Mouse (Mus musculus) limb, embryonic 13.5 days (tissue): ENCODE data around the gene Fam170b. TPM values are rescaled to one million over a fixed set of nuclear protein-coding genes. Genes with fewer than 3 reads are reported as not detected.

Experiments
- ATAC-seq: fragments of 200-750 bp; cut with Nextera tagmentation; 2 replicates; pipeline ENCODE4 v1.8.0; 2017; ENCODE audit warnings: low read depth, moderate number of reproducible peaks, moderate TSS enrichment; ENCODE audit not compliant: low FRiP score
- H3K27ac ChIP-seq: fragments of 300-500 bp; sonication (generic); 2 replicates; pipeline ENCODE4 v1.5.1; 2015; ENCODE audit warnings: inconsistent platforms, mild to moderate bottlenecking, moderate library complexity
- H3K27me3 ChIP-seq: fragments of 300-500 bp; sonication (generic); 2 replicates; pipeline ENCODE4 v1.6.1; 2015; ENCODE audit warnings: mild to moderate bottlenecking, inconsistent platforms
- H3K36me3 ChIP-seq: fragments of 300-500 bp; sonication (generic); 2 replicates; pipeline ENCODE4 v1.6.1; 2015; ENCODE audit warnings: inconsistent platforms, mild to moderate bottlenecking, moderate library complexity
- H3K4me1 ChIP-seq: fragments of 300-500 bp; sonication (generic); 2 replicates; pipeline ENCODE4 v1.6.1; 2015; ENCODE audit warnings: inconsistent platforms
- H3K4me2 ChIP-seq: fragments of 300-500 bp; sonication (generic); replicated peaks from 2 replicates; pipeline ENCODE4 v1.6.1; 2015; ENCODE audit warnings: inconsistent platforms, mild to moderate bottlenecking, moderate library complexity
- H3K4me3 ChIP-seq: fragments of 300-500 bp; sonication (generic); 2 replicates; pipeline ENCODE4 v1.5.1; 2015; ENCODE audit warnings: moderate library complexity, mild to moderate bottlenecking, inconsistent platforms
- H3K9ac ChIP-seq: fragments of 300-500 bp; sonication (generic); 2 replicates; pipeline ENCODE4 v1.6.1; 2015; ENCODE audit warnings: mild to moderate bottlenecking, inconsistent platforms
- H3K9me3 ChIP-seq: fragments of 300-500 bp; sonication (generic); 2 replicates; pipeline ENCODE4 v1.6.1; 2016; ENCODE audit warnings: inconsistent platforms
- WGBS: fragments of 180-500 bp; shearing (Covaris S2); methylation state at CpG from one replicate; pipeline ENCODE4 v1.1.7; 2015; 5-methylcytosine and 5-hydroxymethylcytosine counted together
- polyA plus RNA-seq: library from polyadenylated mRNA; unstranded; fragments of >200 nt; fragmentation: Nextera tagmentation; extraction: Ambion mirVana; gene quantifications from 2 replicates; pipeline ENCODE4 v1.2.1, GENCODE M21; 2015

The Fam170b gene
- polyA plus RNA-seq, 1 experiment from 2014 or later = not detected

DNA sequence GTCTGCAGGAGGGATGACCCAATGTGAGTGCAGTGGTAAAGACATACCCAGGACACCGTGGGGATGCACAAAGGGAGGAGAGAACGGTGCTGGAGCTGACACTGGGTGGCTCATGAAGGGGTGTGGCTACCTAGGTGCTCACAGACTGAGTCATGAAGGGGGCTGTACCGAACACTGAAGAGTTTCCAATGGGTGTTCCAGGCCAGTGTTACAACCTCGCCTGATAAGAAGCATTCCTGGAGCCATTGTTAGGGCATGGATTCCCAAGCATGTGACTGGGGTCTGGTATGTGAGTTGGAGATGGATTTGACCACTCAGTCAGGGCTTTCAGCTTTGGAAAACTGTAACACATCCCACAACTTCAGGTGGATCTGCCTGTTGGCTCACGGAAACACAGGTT lies 38.2 kb downstream of the Fam170b start:
- Histone ChIP-seq H3K9me3 (no peaks in the 10 kb centered on the region), H3K4me2 (no peak overlapping the region), H3K27me3 (no peaks in the 10 kb centered on the region), H3K4me3 (no peak overlapping the region), H3K27ac (no peak overlapping the region), H3K36me3 (no peaks in the 10 kb centered on the region), H3K4me1 (0 out of 2 replicates have a peak, but pooled peaks cover 3% of the 10 kb centered on the region), H3K9ac (no peak overlapping the region)
- no peak for ATAC-seq
- WGBS = 89% methylated on average over 5 of the region's 5 CpGs

DNA sequence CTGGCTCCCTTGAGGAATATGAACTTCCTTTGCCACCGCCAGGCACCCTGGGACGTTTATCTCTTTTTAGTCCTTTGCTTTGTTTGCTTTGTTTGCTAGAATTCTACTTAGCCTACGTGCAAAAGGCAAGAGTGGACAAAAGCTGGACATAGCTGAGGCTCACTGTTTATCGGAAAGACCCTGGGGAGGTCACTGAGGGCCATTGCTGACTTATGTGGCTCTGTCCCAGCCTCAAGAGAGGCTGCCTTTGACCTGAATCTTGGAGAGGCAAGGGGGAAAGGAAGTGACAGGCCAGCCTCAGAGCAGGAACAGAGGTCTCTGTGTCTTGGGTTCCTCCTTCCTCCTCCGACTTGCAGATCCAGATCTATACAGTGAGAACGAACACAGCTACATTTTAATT lies 43.8 kb downstream of the Fam170b start:
- no peak for ATAC-seq
- peaks cover 6% of the 10 kb centered on the region; the same call in 1 of the 2 replicates for H3K4me1 ChIP-seq
- no peak overlapping the region for H3K4me2 ChIP-seq
- H3K9ac ChIP-seq = no peak overlapping the region
- no peaks in the 10 kb centered on the region for H3K27me3 ChIP-seq
- no peak overlapping the region for H3K4me3 ChIP-seq
- no peak overlapping the region for H3K27ac ChIP-seq
- H3K9me3 ChIP-seq = no peaks in the 10 kb centered on the region
- H3K36me3 ChIP-seq = no peaks in the 10 kb centered on the region
- WGBS = 85% methylated on average over 6 of the region's 6 CpGs

DNA sequence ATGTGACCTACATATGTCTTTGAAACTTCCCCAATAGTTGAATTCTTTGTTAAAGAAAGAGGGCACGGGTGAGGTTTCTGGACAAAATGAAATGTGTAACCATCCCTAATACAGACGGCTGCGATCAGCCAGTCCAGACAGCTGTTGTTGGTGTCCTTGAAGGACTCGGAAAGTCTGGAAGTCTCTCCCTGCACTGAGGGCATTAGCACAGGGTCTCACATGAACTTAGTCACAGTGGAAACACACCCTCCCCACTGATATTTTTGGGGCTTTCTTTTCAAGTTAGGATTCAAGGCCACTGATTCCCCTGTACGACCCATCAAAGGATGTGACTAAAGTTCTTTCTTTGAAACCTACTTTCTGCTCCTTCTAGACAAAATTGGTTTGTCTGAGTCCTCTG lies 46.6 kb downstream of the Fam170b start:
- Histone ChIP-seq H3K4me1 (peaks cover 6% of the 10 kb centered on the region; the same call in 1 of the 2 replicates), H3K27ac (no peak overlapping the region), H3K4me3 (no peak overlapping the region), H3K36me3 (no peaks in the 10 kb centered on the region), H3K9ac (no peak overlapping the region), H3K9me3 (no peaks in the 10 kb centered on the region), H3K4me2 (no peak overlapping the region), H3K27me3 (no peaks in the 10 kb centered on the region)
- no peak for ATAC-seq
- WGBS = 85% methylated on average over 5 of the region's 5 CpGs

DNA sequence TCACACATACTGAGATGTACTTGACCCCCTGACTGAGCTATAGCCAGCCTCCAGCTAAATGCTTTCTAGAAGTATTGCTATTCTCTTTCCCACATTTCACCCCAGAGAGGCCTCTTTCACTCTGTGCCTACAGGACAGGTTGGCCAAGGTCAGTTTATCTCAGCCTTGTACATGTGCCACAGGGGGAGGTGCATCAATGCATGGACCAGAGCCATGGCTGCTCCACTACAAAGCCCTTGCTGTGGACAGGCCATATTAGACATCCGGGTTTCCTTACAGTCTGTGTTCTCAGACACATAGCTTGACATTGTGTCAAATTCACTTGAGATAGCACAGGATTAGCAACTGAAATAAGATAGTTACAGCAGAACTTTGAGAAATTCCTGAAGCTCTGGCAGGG lies 47.9 kb downstream of the Fam170b start:
- 70% methylated on average over 1 of the region's 1 CpGs for WGBS

More for the DNA sequence above, 47.9 kb downstream of the Fam170b start:
- no peak overlapping the region for H3K4me3 ChIP-seq
- H3K4me1 ChIP-seq = peaks cover 3% of the 10 kb centered on the region; the same call in 1 of the 2 replicates
- no peaks in the 10 kb centered on the region for H3K36me3 ChIP-seq
- no peaks in the 10 kb centered on the region for H3K9me3 ChIP-seq
- no peaks in the 10 kb centered on the region for H3K27me3 ChIP-seq
- H3K9ac ChIP-seq = no peak overlapping the region
- H3K27ac ChIP-seq = no peak overlapping the region
- no peak overlapping the region for H3K4me2 ChIP-seq
- no peak for ATAC-seq

Other genes with a start within 250 kb of the Fam170b start
- gene Prrxl1, start 234.6 kb upstream of the Fam170b start, polyA plus RNA-seq = 0.31 and 0.64 TPM in 2 replicates
- 0.69 and 0.92 TPM in 2 replicates for gene 3425401B19Rik, start 148.7 kb upstream of the Fam170b start, polyA plus RNA-seq
- 0.43 and 0.45 TPM in 2 replicates for gene Tmem273, start 48.0 kb upstream of the Fam170b start, polyA plus RNA-seq
- 16.2 and 17.1 TPM in 2 replicates for gene Vstm4, start 22.8 kb downstream of the Fam170b start, polyA plus RNA-seq
- gene Lrrc18, start 157.4 kb downstream of the Fam170b start, polyA plus RNA-seq = 0.37 and 0.41 TPM in 2 replicates